Mouse (Mus musculus) CH12.LX (cell line): ENCODE measurements around the gene Ptprk.

Experiments
- E2F4 ChIP-seq: IDR thresholded peaks from 2 replicates; pipeline ENCODE4 v1.6.1; 2011; ENCODE audit warnings: low read depth, low read length, improper control_type of control experiment; ENCODE audit not compliant: insufficient replicate concordance
- MAFK ChIP-seq: IDR thresholded peaks from 2 replicates; pipeline ENCODE4 v1.6.1; 2011; ENCODE audit warnings: low read length, improper control_type of control experiment; ENCODE audit not compliant: insufficient replicate concordance
- USF1 ChIP-seq: IDR thresholded peaks from 2 replicates; pipeline ENCODE4 v1.6.1; 2014; ENCODE audit warnings: low read depth, mild to moderate bottlenecking, inconsistent platforms, low read length, improper control_type of control experiment
- ZNF384 ChIP-seq: IDR thresholded peaks from 2 replicates; pipeline ENCODE4 v1.6.1; 2012; ENCODE audit warnings: low read depth, low read length, improper control_type of control experiment, inconsistent platforms

GRCm38 (mm10) chr10:28297531-28297930, 222.9 kb downstream of the Ptprk start:
- no peak for TF ChIP-seq ZNF384
- TF ChIP-seq E2F4: no peak
- TF ChIP-seq MAFK: no peak
- no peak for TF ChIP-seq USF1
